Mouse (Mus musculus): ENCODE measurements around the gene Bhlhe40.

DNA sequence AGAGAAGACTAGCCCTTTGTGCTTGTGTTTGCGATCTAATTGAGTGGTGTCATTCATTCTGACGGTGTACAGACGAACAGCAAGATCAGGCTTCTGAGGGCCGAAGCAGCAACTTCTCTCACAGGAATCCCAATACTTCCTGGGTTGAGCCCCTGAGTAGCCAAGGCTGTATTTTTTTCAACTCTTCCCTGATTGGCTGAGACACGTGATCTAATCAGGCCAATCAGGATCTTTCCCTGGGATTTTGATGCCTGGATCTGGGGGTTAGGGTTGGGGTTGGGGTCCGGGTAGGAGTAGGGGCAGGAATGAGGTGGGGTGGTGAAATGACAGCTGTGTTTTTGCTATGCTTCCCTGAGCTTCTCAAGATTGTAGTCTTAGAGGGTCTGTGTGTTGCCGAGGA is 20.1 kb downstream of the Bhlhe40 start:
- TF ChIP-seq CTCF (IDR thresholded peaks at IDR 0.05; ENCODE audit: low read depth, low read length) (no peak), POLR2AphosphoS5 (IDR thresholded peaks at IDR 0.05; ENCODE audit: insufficient replicate concordance, low read depth, low read length) (no peak), TAL1 (conservative IDR thresholded peaks at IDR 0.05; ENCODE audit: low read depth, low read length) (no peak), GATA1 (IDR thresholded peaks at IDR 0.05; ENCODE audit: borderline replicate concordance, low read length) (no peak)

All from G1E (cell line).